Mouse (Mus musculus) stomach, embryonic 15.5 days (tissue): ENCODE results near the gene Sema3d. TPM values are rescaled to one million over a fixed set of nuclear protein-coding genes. Genes with fewer than 3 reads are reported as not detected.

ENCODE experiments used
- ATAC-seq: fragments of 200-750 bp; cut with Nextera tagmentation; 2 replicates; pipeline ENCODE4 v1.8.0; 2017; ENCODE audit warnings: low read depth, moderate number of reproducible peaks, moderate TSS enrichment; ENCODE audit not compliant: insufficient read depth, low FRiP score
- H3K27ac ChIP-seq: fragments of 300-500 bp; sonication (generic); 2 replicates; pipeline ENCODE4 v1.5.1; 2015; ENCODE audit warnings: mild to moderate bottlenecking, inconsistent platforms
- H3K27me3 ChIP-seq: fragments of 300-500 bp; sonication (generic); replicated peaks from 2 replicates; pipeline ENCODE4 v1.6.1; 2015; ENCODE audit warnings: inconsistent platforms
- H3K36me3 ChIP-seq: fragments of 300-500 bp; sonication (generic); 2 replicates; pipeline ENCODE4 v1.6.1; 2015; ENCODE audit warnings: inconsistent platforms
- H3K4me1 ChIP-seq: fragments of 300-500 bp; sonication (generic); 2 replicates; pipeline ENCODE4 v1.6.1; 2015; ENCODE audit warnings: inconsistent platforms
- H3K4me2 ChIP-seq: fragments of 300-500 bp; sonication (generic); 2 replicates; pipeline ENCODE4 v1.6.1; 2015; ENCODE audit warnings: mild to moderate bottlenecking, inconsistent platforms
- H3K4me3 ChIP-seq: fragments of 300-500 bp; sonication (generic); replicated peaks from 2 replicates; pipeline ENCODE4 v1.5.1; 2015; ENCODE audit warnings: inconsistent platforms
- H3K9ac ChIP-seq: fragments of 300-500 bp; sonication (generic); 2 replicates; pipeline ENCODE4 v1.6.1; 2015; ENCODE audit warnings: inconsistent platforms
- H3K9me3 ChIP-seq: fragments of 300-500 bp; sonication (generic); 2 replicates; pipeline ENCODE4 v1.6.1; 2016; ENCODE audit warnings: inconsistent platforms
- WGBS: fragments of 180-500 bp; shearing (Covaris S2); methylation state at CpG from one replicate; pipeline ENCODE4 v1.1.7; 2015; 5-methylcytosine and 5-hydroxymethylcytosine counted together
- polyA plus RNA-seq: library from polyadenylated mRNA; unstranded; fragments of >200 nt; fragmentation: Nextera tagmentation; extraction: Ambion mirVana; gene quantifications from 2 replicates; pipeline ENCODE4 v1.2.1, GENCODE M21; 2015

Sema3d gene
- polyA plus RNA-seq, 1 experiment from 2014 or later: 16.1 TPM

GRCm38 (mm10) chr5:12512471-12512870, 129.3 kb downstream of the Sema3d start:
- Histone ChIP-seq H3K9me3 (no peaks in the 10 kb centered on the region), H3K27ac (no peak overlapping the region), H3K27me3 (no peaks in the 10 kb centered on the region), H3K4me3 (no peak overlapping the region), H3K9ac (no peak overlapping the region), H3K36me3 (no peaks in the 10 kb centered on the region), H3K4me1 (peaks cover 4% of the 10 kb centered on the region; the same call in 1 of the 2 replicates), H3K4me2 (no peak overlapping the region)
- ATAC-seq: no peak
- 58% methylated on average over 1 of the region's 1 CpGs for WGBS

GRCm38 (mm10) chr5:12515283-12515682, 132.1 kb downstream of the Sema3d start:
- no peak overlapping the region for H3K9ac ChIP-seq
- no peak overlapping the region for H3K4me3 ChIP-seq
- ATAC-seq: no peak
- no peaks in the 10 kb centered on the region for H3K36me3 ChIP-seq
- 74% methylated on average over 4 of the region's 4 CpGs for WGBS
- no peaks in the 10 kb centered on the region for H3K9me3 ChIP-seq
- no peak overlapping the region for H3K4me2 ChIP-seq
- no peaks in the 10 kb centered on the region for H3K27me3 ChIP-seq
- no peaks in the 10 kb centered on the region for H3K4me1 ChIP-seq
- no peak overlapping the region for H3K27ac ChIP-seq

- Histone ChIP-seq H3K27me3 (no peaks in the 10 kb centered on the region), H3K4me3 (no peak overlapping the region), H3K4me2 (no peak overlapping the region), H3K9ac (no peak overlapping the region), H3K27ac (no peak overlapping the region), H3K36me3 (no peaks in the 10 kb centered on the region), H3K9me3 (no peaks in the 10 kb centered on the region), H3K4me1 (no peaks in the 10 kb centered on the region)
- WGBS: 15% methylated on average over 4 of the region's 4 CpGs
- ATAC-seq: no peak
These were observed 142.1 kb downstream of the Sema3d start for GRCm38 (mm10) chr5:12525235-12525767.

- no peak for ATAC-seq
- Histone ChIP-seq H3K4me3 (no peak overlapping the region), H3K9me3 (no peaks in the 10 kb centered on the region), H3K9ac (no peak overlapping the region), H3K27me3 (no peaks in the 10 kb centered on the region), H3K36me3 (no peaks in the 10 kb centered on the region), H3K27ac (no peak overlapping the region), H3K4me2 (no peak overlapping the region), H3K4me1 (no peaks in the 10 kb centered on the region)
- 82% methylated on average over 2 of the region's 2 CpGs for WGBS
These were observed 145.4 kb downstream of the Sema3d start for GRCm38 (mm10) chr5:12528596-12528995.

GRCm38 (mm10) chr5:12529771-12530170, 146.6 kb downstream of the Sema3d start:
- Histone ChIP-seq H3K4me2 (no peak overlapping the region), H3K27me3 (no peaks in the 10 kb centered on the region), H3K4me1 (no peaks in the 10 kb centered on the region), H3K9me3 (no peaks in the 10 kb centered on the region), H3K27ac (no peak overlapping the region), H3K9ac (no peak overlapping the region), H3K36me3 (no peaks in the 10 kb centered on the region), H3K4me3 (no peak overlapping the region)
- ATAC-seq: no peak
- 53% methylated on average over 1 of the region's 1 CpGs for WGBS

- 39% methylated on average over 2 of the region's 2 CpGs for WGBS
- Histone ChIP-seq H3K27ac (no peak overlapping the region), H3K4me3 (no peak overlapping the region), H3K9me3 (no peaks in the 10 kb centered on the region), H3K4me2 (no peak overlapping the region), H3K9ac (no peak overlapping the region), H3K27me3 (no peaks in the 10 kb centered on the region), H3K36me3 (no peaks in the 10 kb centered on the region), H3K4me1 (no peaks in the 10 kb centered on the region)
- no peak for ATAC-seq
These were observed 158.1 kb downstream of the Sema3d start for GRCm38 (mm10) chr5:12541268-12541667.

- no peak overlapping the region for H3K4me2 ChIP-seq
- no peak for ATAC-seq
- H3K9ac ChIP-seq: no peak overlapping the region
- H3K36me3 ChIP-seq: no peaks in the 10 kb centered on the region
- no peaks in the 10 kb centered on the region for H3K9me3 ChIP-seq
- H3K4me3 ChIP-seq: no peak overlapping the region
- no peak overlapping the region for H3K27ac ChIP-seq
- H3K4me1 ChIP-seq: no peaks in the 10 kb centered on the region
- WGBS: 90% methylated on average over 8 of the region's 8 CpGs
- H3K27me3 ChIP-seq: no peaks in the 10 kb centered on the region
These were observed 166.0 kb downstream of the Sema3d start for GRCm38 (mm10) chr5:12549046-12549669.

GRCm38 (mm10) chr5:12555401-12555800, 172.2 kb downstream of the Sema3d start:
- Histone ChIP-seq H3K4me3 (no peak overlapping the region), H3K27me3 (no peaks in the 10 kb centered on the region), H3K9ac (no peak overlapping the region), H3K4me1 (no peaks in the 10 kb centered on the region), H3K9me3 (no peaks in the 10 kb centered on the region), H3K27ac (no peak overlapping the region), H3K36me3 (no peaks in the 10 kb centered on the region), H3K4me2 (no peak overlapping the region)
- ATAC-seq: no peak
- WGBS: 91% methylated on average over 3 of the region's 3 CpGs

GRCm38 (mm10) chr5:12557889-12558288, 174.7 kb downstream of the Sema3d start:
- no peaks in the 10 kb centered on the region for H3K27me3 ChIP-seq
- no peaks in the 10 kb centered on the region for H3K4me1 ChIP-seq
- H3K4me2 ChIP-seq: no peak overlapping the region
- no peaks in the 10 kb centered on the region for H3K9me3 ChIP-seq
- no peaks in the 10 kb centered on the region for H3K36me3 ChIP-seq
- H3K4me3 ChIP-seq: no peak overlapping the region
- H3K27ac ChIP-seq: no peak overlapping the region
- 49% methylated on average over 2 of the region's 2 CpGs for WGBS
- H3K9ac ChIP-seq: no peak overlapping the region
- no peak for ATAC-seq

GRCm38 (mm10) chr5:12561740-12562139, 178.6 kb downstream of the Sema3d start:
- WGBS: 26% methylated on average over 2 of the region's 2 CpGs
- H3K9me3 ChIP-seq: no peaks in the 10 kb centered on the region
- no peaks in the 10 kb centered on the region for H3K4me1 ChIP-seq
- H3K36me3 ChIP-seq: no peaks in the 10 kb centered on the region
- H3K4me3 ChIP-seq: no peak overlapping the region
- no peak for ATAC-seq
- H3K27me3 ChIP-seq: no peaks in the 10 kb centered on the region
- no peak overlapping the region for H3K4me2 ChIP-seq
- no peak overlapping the region for H3K9ac ChIP-seq
- H3K27ac ChIP-seq: no peak overlapping the region

GRCm38 (mm10) chr5:12562204-12562603, 179.0 kb downstream of the Sema3d start:
- Histone ChIP-seq H3K4me1 (no peaks in the 10 kb centered on the region), H3K27ac (no peak overlapping the region), H3K36me3 (no peaks in the 10 kb centered on the region), H3K9me3 (no peaks in the 10 kb centered on the region), H3K9ac (no peak overlapping the region), H3K27me3 (no peaks in the 10 kb centered on the region), H3K4me3 (no peak overlapping the region), H3K4me2 (no peak overlapping the region)
- no peak for ATAC-seq
- 37% methylated on average over 5 of the region's 5 CpGs for WGBS

GRCm38 (mm10) chr5:12563132-12563531, 179.9 kb downstream of the Sema3d start:
- Histone ChIP-seq H3K27ac (no peak overlapping the region), H3K36me3 (no peaks in the 10 kb centered on the region), H3K27me3 (no peaks in the 10 kb centered on the region), H3K4me3 (no peak overlapping the region), H3K4me2 (no peak overlapping the region), H3K4me1 (no peaks in the 10 kb centered on the region), H3K9ac (no peak overlapping the region), H3K9me3 (no peaks in the 10 kb centered on the region)
- no peak for ATAC-seq
- 80% methylated on average over 11 of the region's 11 CpGs for WGBS
